Mouse (Mus musculus) left cerebral cortex, postnatal 36 days (tissue): ENCODE measurements at regions not wholly inside any gene's neighbourhood (a gene's known extent, or its start where the extent isn't known, plus 50 kb on each side); places are given as distances from the start of the nearest gene placed in this dataset.
A peak's percentile ranks its signal among the peaks of the same experiment; 100 is the strongest.

Source experiments
- DNase-seq, 2 experiments: peaks; one replicate each; pipeline ENCODE4 v3.0.0; 2021 to 2022; ENCODE audit warnings: low spot score in 2 of 2, mixed read lengths in 1 of 2
- intact Hi-C: fragments of 180-260 bp; cut with DNase I; formaldehyde crosslinking; loops from one replicate; pipeline ENCODE4 v1.15.1; 2025

- DNase-seq, result no peak
- intact Hi-C loops, result no loop called here
These were observed 52.5 kb downstream of the Adm start for GRCm38 (mm10) chr7:110679916-110680315.

- no peak for DNase-seq
These were observed 55.5 kb downstream of the Adm start for GRCm38 (mm10) chr7:110682911-110683310.

GRCm38 (mm10) chr7:110688884-110689681 is 61.6 kb downstream of the Adm start:
- DNase-seq, result no peak

More at GRCm38 (mm10) chr7:110682911-110683310, 55.5 kb downstream of the Adm start:
- intact Hi-C loops, result no loop called here

GRCm38 (mm10) chr7:110690241-110690640 is 62.8 kb downstream of the Adm start:
- no peak for DNase-seq
- intact Hi-C loops, result no loop called here

More at GRCm38 (mm10) chr7:110688884-110689681, 61.6 kb downstream of the Adm start:
- intact Hi-C loops, result no loop called here

DNA sequence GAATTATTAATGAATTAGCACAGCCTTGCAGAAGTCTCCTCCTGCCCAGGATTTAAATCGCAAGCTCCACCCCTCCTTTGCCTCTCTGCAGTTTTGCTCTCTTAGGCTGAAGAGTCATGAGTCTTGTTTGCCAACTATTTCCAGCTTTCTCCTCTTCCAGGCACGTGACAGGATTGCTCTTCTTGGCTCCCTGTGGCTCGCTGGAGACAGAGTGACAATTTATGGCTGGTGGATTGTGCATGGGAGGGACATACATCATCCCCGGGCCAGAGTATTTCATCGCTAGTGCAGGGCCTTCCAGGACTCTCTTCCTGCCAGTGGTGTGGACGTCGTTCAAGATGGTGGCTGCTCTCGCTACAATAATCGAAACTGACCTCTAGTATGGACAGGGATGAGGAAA is 63.4 kb downstream of the Adm start:
- no peak for DNase-seq
- intact Hi-C loops, result no loop called here

DNA sequence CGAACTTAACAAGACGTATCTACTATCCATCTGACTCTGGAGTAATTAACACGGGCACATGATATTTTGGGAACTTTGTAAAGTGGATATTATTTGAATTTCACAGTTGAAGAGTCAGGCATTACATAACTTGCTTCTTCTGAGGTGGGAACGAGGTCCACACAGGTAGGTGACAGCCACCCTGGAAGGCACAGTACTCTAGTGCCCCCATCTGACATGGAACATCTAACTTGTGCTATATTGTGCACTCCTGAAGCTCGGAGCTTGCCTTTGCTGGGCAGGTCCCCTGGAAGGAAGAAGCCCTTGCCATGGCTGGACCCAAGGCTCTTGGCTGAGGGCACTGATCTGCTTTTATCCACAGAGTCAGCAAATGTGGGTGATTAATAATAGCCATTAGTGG is 66.8 kb downstream of the Adm start:
- DNase-seq, result no peak

GRCm38 (mm10) chr7:110695729-110696128 is 68.3 kb downstream of the Adm start:
- intact Hi-C loops, result no loop called here
- DNase-seq, result no peak

More for the DNA sequence above, 66.8 kb downstream of the Adm start:
- intact Hi-C loops, result no loop called here

DNA sequence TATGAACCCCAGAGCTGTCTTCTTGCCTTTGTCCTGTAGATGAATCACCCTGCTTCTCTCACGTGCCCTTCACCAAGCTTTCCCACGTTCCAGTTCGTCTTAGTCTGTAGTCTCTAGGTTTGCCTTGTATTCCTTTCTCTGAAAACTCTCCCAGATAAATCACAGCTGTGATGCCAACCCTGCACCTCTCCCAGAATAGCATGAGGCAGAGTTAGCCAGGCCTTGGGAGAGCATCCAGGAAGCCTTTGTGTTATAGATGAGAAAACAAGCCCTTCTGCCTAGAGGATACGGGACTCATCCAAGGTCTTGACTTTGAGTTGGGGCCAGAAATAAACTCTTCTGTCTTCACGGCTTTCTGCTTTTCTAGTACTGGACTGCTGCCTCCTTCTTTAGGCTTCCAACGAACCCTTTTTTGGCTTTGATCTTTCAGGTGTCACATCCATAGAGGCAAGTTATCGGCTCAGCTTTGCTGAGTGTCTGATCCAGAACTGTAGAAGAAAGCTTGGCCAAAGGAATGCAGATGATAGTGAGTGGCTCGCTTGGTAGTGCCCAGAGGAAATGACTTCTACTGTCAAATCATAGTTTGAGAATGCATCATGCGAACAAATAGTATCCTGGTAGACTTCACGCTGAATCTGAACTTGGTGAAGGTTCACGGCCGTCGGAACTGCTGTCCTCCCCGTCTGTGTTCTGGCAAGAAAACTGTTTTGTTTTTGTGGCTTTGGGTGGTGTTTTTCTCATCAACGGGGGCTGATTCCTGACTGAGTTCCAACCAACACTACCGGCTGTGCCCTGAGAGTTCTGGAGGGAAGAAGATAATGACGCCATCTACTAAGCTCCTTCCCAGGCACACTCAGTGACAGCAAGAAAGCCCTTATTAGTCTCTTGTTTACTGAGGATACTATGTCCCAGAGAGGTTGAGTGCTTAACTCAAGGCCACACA is 69.5 kb upstream of the Ampd3 start:
- intact Hi-C loops, result no loop called here
- no peak for DNase-seq

DNA sequence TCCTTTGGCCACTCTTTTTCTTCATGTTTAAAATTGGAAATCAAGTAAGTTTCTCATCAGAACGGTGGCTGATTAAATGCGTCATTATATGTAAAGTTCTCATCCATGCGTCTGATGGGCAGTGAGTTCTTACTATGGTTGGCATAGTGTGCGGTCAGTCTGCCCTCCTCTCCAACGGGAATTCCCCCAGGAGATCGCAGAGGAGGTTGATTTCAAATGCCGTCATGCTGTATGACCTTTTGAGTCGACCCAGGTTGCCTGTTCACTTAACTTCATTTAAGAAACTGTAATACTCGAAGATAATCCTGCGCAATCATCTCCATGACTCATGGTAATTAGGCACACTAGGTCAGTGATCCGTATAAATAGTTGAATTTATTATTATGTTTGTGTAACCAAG is 68.4 kb upstream of the Ampd3 start:
- DNase-seq, result no peak
- intact Hi-C loops, result no loop called here

DNA sequence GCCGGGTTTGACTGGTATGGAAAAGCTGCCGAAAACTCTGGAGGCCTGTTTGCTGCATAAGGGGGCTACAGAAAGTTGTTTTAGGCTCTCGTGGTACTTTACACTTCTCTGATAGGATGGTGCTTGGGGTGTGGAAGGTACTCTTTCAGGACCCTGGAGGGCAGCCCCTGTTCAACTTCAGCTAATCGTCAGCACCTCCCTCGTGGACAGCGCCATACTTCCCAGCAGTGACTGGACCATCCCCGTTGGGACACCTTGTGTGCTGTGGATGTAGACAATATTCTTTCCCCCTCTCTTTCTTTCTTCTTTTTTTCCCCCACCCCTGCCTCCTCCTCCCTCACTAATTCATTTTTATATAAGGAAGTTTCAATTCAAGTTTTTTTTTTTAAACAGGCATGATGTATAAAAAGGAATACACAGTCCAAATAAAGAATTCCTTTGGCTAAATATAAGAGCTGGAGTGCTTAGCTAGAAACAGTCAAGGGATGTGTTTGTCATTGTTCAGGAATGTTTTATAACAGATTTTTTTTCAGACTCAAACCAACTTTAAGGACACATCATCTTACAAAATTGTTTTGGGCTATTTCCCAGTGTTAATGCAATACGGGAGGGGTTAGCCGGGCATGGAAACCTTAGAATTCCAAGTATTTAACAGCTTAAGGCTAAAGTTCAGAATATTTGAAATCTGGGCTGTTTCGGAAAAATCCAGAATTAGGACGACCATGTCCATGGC is 66.2 kb upstream of the Ampd3 start:
- DNase-seq, result no peak

GRCm38 (mm10) chr7:110702414-110702783 is 65.6 kb upstream of the Ampd3 start:
- peak; percentile 49 to 51 for DNase-seq
- intact Hi-C loops, result no loop called here

More for the DNA sequence above, 66.2 kb upstream of the Ampd3 start:
- intact Hi-C loops, result no loop called here

DNA sequence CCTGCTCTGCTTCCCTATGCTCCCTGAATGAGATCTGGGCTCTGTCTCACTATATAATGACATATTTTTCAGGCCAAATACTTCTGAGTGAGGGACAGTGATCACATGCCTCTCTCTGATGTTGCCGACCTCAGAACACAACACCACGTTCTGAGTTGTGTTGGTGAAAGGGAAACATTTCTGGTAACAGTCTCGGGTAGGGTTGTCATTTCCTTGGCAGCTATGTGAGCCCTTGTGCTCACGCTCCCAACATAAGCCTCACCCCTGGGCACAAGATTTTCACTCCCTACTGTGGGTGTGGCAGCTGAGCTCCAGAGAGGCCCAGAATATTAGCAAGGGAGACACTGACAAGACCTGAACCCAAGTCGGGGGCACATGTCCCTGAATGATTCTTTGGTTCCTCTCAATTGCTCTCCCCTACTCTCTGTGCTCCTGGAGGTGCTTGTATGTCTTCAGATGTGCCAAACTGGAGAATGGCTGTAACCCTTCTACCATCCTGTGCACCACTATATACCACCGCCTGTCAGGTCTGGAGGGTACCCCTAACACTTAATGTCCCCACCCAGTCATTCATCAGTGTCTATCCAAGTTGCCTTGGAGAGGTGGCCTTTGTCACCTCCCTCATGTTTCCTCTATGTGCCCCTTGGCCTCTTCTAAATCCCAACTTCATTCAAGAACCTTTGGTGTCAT is 62.5 kb upstream of the Ampd3 start:
- no peak for DNase-seq
- intact Hi-C loops, result no loop called here

DNA sequence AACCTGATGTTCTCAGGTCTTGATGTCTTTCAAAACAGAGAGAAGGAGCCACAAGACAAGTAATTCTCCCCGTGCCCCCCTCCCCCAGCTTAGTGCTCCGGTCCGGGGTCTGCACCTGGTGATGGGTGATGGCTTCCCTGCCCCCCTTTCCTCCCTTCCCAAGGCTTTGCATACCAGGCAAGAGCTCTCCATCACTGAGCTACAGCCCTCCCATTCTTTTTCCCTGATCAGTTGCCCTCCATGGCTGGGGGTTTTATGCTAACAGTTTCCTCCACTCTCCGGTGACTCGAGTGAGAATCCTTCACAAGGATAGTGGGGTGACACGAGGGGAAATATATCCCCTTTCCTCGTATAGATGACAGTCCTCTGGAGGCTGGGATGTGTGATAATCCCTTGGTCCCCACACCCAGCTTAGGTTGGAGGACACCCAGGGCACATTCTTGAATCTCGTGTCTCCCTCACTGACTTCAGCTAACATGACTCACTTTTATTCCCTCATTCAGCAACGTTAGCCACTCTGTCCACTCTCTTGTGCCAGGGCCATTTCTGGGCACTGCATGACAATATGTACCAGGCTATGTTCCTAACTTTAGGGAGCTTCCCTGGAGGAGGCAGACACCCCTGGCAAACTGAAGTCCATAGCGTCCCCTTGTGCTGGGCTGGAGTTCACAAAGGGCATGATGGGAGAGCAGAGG is 61.9 kb upstream of the Ampd3 start:
- no peak for DNase-seq
- intact Hi-C loops, result no loop called here

- DNase-seq, result no peak
- intact Hi-C loops, result no loop called here
These were observed 61.3 kb upstream of the Ampd3 start for GRCm38 (mm10) chr7:110706696-110707087.

- DNase-seq, result no peak
- intact Hi-C loops, result no loop called here
These were observed 59.9 kb upstream of the Ampd3 start for GRCm38 (mm10) chr7:110708116-110708515.

DNA sequence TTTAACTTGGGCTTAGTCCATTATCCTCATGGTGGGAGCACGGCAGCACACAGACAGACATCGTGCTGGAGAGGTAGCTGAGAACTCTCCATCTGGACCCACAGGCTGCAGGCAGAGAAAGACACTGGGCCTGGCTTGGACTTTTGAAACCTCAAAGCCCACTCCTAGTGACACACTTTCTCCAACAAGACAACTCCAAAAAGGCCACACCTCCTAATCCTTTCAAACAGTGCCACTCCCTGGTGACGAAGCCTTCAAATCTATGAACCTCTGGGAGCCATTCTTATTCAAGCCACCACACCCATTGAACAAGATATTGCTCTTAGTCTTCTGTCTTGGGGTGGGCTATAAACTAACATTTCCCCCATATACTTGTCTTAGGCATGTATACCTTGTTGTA is 59.2 kb upstream of the Ampd3 start:
- DNase-seq, result no peak
- intact Hi-C loops, result no loop called here

DNA sequence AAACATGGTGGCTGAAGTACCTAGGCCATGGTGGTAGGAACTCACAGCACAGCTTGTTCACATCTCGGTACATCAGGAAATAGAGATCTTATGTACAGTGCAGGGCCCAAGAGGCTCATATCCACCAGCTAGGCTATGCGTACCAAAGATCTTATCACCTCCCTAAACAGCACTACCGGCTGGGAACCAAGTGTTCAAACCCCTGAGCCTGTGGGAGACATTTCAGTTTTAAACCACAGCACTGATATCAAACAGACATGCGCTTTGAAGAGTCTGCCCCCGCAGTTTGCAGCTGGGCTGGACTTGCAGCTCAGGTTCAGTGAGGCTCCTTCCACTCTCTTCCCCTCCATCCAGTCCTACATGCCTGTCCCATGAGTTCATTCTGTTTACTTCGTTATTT is 58.4 kb upstream of the Ampd3 start:
- intact Hi-C loops, result no loop called here
- no peak for DNase-seq

DNA sequence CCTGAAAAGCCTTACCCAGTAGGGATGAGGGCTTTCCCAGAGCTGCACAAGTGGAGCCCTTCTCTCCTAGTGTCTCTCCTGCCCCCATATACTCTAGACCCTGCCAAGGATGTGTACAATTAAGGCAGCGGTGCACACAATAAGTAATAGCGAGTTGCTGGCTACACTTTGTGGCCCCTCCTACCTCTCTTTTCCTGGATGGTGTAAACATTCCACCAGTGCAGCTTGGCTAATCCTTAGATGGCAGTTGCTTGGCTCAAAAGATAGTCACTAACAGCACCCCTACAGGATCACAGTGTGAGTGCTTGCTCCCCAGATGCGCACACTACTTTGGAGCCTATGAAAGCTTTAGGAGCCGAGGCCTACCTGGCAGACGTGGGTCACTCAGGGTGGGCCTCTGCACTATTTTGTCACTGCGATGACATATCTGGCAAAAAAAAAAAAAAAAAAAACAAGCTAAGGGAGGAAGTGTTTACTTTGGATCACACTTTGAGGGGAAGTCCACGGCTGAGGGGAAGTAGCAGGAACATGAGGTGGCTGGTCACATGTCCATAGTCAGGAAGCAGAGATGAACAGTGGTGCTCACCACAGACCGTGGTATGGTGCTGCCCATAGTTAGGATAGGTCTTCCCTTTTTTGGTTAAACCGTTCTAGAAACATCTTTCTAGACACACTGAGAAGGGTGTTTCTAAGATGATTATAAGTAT is 57.6 kb upstream of the Ampd3 start:
- intact Hi-C loops, result no loop called here

More for the DNA sequence above, 57.6 kb upstream of the Ampd3 start:
- no peak for DNase-seq
